Mouse (Mus musculus): ENCODE measurements around the gene Dctpp1. TPM values are rescaled to one million over a fixed set of nuclear protein-coding genes. Genes with fewer than 3 reads are reported as not detected.
A peak's percentile ranks its signal among the peaks of the same experiment; 100 is the strongest.

Gene Dctpp1
- polyA plus RNA-seq, 1 experiment from 2014 or later: 345 TPM

DNA sequence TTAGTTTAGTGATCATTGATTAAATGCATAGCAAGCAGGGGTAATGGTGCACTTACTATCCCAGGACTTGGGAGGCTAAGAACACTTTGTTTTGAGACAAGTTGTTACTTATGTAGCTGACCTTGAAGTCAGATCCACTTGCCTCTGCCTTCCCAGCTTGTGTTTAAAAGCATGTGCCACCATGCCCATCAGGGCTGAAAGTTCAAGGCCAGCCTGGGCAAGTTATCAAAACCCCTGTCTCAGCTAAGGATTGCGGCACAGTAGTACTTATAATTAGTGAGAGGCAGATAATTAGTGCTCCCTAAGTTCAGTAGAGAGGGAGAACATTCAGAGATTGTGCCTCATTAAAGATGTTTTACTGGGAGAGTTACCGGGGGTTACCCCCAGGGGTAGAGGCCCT is 25.7 kb downstream of the Dctpp1 start:
- Histone ChIP-seq H3K27me3 (ENCODE audit: low read depth, poor library complexity, severe bottlenecking) (no peaks in the 10 kb centered on the region), H3K27ac (replicated peaks) (peak overlapping the region; percentile 100; the same call in 1 of the 2 replicates), H3K36me3 (peaks cover 74% of the 10 kb centered on the region), H3K9me3 (replicated peaks) (peaks cover 24% of the 10 kb centered on the region), H3K4me3 (peak overlapping the region; percentile 98), H3K4me1 (peaks cover 40% of the 10 kb centered on the region)
- DNase-seq (ENCODE audit: low spot score): no peak
- WGBS: 99% methylated on average over 2 of the region's 2 CpGs

GRCm38 (mm10) chr7:127233765-127234164 is 26.7 kb downstream of the Dctpp1 start:
- Histone ChIP-seq H3K4me1 (peaks cover 40% of the 10 kb centered on the region), H3K36me3 (peaks cover 74% of the 10 kb centered on the region), H3K27ac (replicated peaks) (peak overlapping the region; percentile 100), H3K9me3 (replicated peaks) (peaks cover 24% of the 10 kb centered on the region), H3K4me3 (peak overlapping the region; percentile 98), H3K27me3 (ENCODE audit: low read depth, poor library complexity, severe bottlenecking) (no peaks in the 10 kb centered on the region)
- DNase-seq (ENCODE audit: low spot score): no peak
- WGBS: 9% methylated on average over 9 of the region's 9 CpGs

DNA sequence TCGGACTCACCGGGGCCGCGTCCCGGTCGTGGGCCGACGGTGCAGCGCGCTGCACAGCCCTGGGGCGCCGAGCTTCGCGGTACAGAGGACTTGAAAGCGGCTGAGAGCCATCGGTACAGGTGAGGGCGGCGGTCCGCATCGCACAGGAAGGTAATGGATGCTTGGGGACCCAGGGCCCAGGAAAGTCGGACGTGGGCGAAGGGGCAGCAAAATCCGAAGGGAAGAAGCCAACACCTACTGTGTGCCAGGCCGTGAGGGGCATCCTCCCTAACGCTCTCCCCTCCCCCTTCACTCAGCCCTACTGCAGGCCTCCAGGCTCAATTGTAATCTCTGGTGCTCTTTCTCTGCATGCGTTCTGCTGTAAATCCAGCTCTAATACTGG is 27.1 kb downstream of the Dctpp1 start:
- H3K36me3 ChIP-seq: peaks cover 73% of the 10 kb centered on the region

DNA sequence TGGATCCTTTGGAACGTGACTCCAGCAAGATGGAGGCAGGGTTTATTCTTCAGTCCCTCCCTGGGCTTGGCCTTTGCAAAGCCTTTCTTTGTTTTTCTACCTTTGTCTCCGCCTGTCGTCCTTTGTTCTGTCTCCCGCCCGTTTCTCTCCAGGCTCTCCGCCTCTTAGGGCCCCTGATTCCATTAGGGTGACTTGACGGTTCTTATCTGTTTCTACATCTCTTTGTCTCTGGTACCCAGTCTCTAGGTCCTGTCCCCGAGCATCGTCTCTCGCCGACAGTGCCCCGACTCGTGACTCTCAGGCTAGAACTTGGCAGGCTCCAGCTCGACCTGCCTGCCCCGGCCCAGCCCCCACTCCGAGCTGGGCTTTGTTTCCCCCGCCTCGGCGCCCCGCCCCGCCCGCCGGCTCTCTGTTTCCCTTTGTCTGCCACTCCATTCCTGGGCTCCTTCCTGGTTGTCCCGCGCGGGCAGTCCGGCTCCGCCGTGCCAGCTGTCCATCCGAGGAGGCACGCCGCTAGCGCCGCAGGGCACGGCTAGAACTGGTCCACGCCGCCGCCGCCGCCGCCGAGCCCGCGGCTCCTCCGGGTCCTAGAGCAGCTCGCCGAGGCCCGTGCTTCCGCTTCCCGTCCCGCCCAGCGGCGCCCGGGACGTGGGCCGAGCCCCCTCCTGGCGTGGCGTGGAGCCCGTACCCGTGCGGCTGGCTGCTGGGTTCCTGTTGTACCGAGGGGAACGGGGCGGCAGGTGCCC is 27.7 kb downstream of the Dctpp1 start, which contains the start of the genes Zfp553 and Sept1:
Gene Zfp553, plus strand, starts transcription at position 440 of the 746 bp plus-strand sequence.
Gene Sept1, minus strand, starts transcription at position 509 of the 746 bp plus-strand sequence.
- peak within 1 kb of the TSS; percentile 98 for H3K4me3 ChIP-seq
- H3K27me3 ChIP-seq (ENCODE audit: low read depth, poor library complexity, severe bottlenecking): no peaks in the 10 kb centered on the region
- DNase-seq (ENCODE audit: low spot score): peak; percentile 93
- peaks cover 40% of the 10 kb centered on the region for H3K4me1 ChIP-seq
- peaks cover 24% of the 10 kb centered on the region for H3K9me3 ChIP-seq (replicated peaks)
- H3K36me3 ChIP-seq: peaks cover 71% of the 10 kb centered on the region
- under 1% methylated on average over 64 of the region's 64 CpGs for WGBS
- peak within 1 kb of the TSS; percentile 100 for H3K27ac ChIP-seq (replicated peaks)

More for the DNA sequence above, 27.1 kb downstream of the Dctpp1 start:
- Histone ChIP-seq H3K27me3 (ENCODE audit: low read depth, poor library complexity, severe bottlenecking) (no peaks in the 10 kb centered on the region), H3K27ac (replicated peaks) (peak overlapping the region; percentile 100), H3K9me3 (replicated peaks) (peaks cover 24% of the 10 kb centered on the region), H3K4me3 (peak overlapping the region; percentile 98), H3K4me1 (peaks cover 40% of the 10 kb centered on the region)
- DNase-seq (ENCODE audit: low spot score): no peak
- under 1% methylated on average over 25 of the region's 27 CpGs for WGBS

GRCm38 (mm10) chr7:127231826-127232621 is 28.5 kb downstream of the Dctpp1 start:
- Histone ChIP-seq H3K4me1 (peaks cover 40% of the 10 kb centered on the region), H3K4me3 (peak overlapping the region; percentile 98), H3K27me3 (ENCODE audit: low read depth, poor library complexity, severe bottlenecking) (no peaks in the 10 kb centered on the region), H3K9me3 (replicated peaks) (peaks cover 24% of the 10 kb centered on the region), H3K27ac (replicated peaks) (peak overlapping the region; percentile 100), H3K36me3 (peaks cover 71% of the 10 kb centered on the region)
- DNase-seq (ENCODE audit: low spot score): no peak
- 14% methylated on average over 20 of the region's 20 CpGs for WGBS

- no peak for DNase-seq (ENCODE audit: low spot score)
- Histone ChIP-seq H3K36me3 (peaks cover 67% of the 10 kb centered on the region), H3K27ac (replicated peaks) (peak overlapping the region; percentile 100), H3K4me3 (peak overlapping the region; percentile 98), H3K4me1 (peaks cover 40% of the 10 kb centered on the region), H3K27me3 (ENCODE audit: low read depth, poor library complexity, severe bottlenecking) (no peaks in the 10 kb centered on the region), H3K9me3 (replicated peaks) (peaks cover 17% of the 10 kb centered on the region)
- WGBS: 86% methylated on average over 3 of the region's 3 CpGs
These were observed 29.1 kb downstream of the Dctpp1 start for GRCm38 (mm10) chr7:127231376-127231775.

DNA sequence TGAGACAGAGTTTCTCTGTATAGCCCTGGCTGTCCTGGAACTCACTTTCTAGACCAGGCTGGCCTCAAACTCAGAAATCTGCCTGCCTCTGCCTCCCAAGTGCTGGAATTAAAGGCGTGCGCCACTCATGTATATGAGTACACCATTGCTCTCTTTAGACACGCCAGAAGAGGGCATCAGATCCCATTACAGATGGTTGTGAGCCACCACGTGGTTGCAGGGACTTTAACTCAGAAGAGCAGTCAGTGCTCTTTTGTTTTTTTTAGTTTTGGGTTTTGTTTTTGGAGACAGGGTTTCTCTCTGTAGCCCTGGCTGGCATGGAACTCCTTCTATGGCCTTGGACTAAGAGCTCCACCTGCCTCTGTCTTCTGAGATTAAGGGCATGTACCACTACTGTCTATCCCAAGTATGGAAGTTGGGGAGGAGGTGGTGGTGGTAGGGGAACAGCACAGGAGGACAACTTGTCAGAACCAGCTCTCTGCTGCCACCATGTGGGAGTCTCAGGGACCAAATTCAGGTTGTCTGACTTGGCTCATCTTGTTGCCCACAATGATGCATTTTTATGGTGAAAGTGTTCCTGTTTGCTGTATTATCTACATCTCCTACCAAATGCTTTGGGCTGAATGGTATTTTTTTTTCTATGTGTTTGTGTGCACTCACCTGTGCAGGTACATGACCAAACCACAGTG is 31.8 kb downstream of the Dctpp1 start:
- Histone ChIP-seq H3K27ac (replicated peaks) (no peak overlapping the region), H3K4me1 (peaks cover 25% of the 10 kb centered on the region), H3K27me3 (ENCODE audit: low read depth, poor library complexity, severe bottlenecking) (no peaks in the 10 kb centered on the region), H3K4me3 (no peak overlapping the region), H3K36me3 (peaks cover 66% of the 10 kb centered on the region), H3K9me3 (replicated peaks) (no peaks in the 10 kb centered on the region)
- WGBS: 73% methylated on average over 4 of the region's 4 CpGs
- peak; percentile 61 for DNase-seq (ENCODE audit: low spot score)

GRCm38 (mm10) chr7:127225147-127225995 is 35.1 kb downstream of the Dctpp1 start:
- DNase-seq (ENCODE audit: low spot score): no peak
- WGBS: 89% methylated on average over 11 of the region's 11 CpGs
- Histone ChIP-seq H3K27ac (replicated peaks) (no peak overlapping the region), H3K4me1 (peaks cover 6% of the 10 kb centered on the region), H3K36me3 (peaks cover 74% of the 10 kb centered on the region), H3K9me3 (replicated peaks) (no peaks in the 10 kb centered on the region), H3K4me3 (no peak overlapping the region), H3K27me3 (ENCODE audit: low read depth, poor library complexity, severe bottlenecking) (no peaks in the 10 kb centered on the region)

- Histone ChIP-seq H3K27ac (replicated peaks) (no peak overlapping the region), H3K4me3 (no peak overlapping the region), H3K9me3 (replicated peaks) (no peaks in the 10 kb centered on the region), H3K27me3 (ENCODE audit: low read depth, poor library complexity, severe bottlenecking) (no peaks in the 10 kb centered on the region), H3K4me1 (no peaks in the 10 kb centered on the region), H3K36me3 (peaks cover 70% of the 10 kb centered on the region)
- WGBS: 88% methylated on average over 6 of the region's 6 CpGs
- DNase-seq (ENCODE audit: low spot score): no peak
These were observed 35.9 kb downstream of the Dctpp1 start for GRCm38 (mm10) chr7:127224616-127225015.

DNA sequence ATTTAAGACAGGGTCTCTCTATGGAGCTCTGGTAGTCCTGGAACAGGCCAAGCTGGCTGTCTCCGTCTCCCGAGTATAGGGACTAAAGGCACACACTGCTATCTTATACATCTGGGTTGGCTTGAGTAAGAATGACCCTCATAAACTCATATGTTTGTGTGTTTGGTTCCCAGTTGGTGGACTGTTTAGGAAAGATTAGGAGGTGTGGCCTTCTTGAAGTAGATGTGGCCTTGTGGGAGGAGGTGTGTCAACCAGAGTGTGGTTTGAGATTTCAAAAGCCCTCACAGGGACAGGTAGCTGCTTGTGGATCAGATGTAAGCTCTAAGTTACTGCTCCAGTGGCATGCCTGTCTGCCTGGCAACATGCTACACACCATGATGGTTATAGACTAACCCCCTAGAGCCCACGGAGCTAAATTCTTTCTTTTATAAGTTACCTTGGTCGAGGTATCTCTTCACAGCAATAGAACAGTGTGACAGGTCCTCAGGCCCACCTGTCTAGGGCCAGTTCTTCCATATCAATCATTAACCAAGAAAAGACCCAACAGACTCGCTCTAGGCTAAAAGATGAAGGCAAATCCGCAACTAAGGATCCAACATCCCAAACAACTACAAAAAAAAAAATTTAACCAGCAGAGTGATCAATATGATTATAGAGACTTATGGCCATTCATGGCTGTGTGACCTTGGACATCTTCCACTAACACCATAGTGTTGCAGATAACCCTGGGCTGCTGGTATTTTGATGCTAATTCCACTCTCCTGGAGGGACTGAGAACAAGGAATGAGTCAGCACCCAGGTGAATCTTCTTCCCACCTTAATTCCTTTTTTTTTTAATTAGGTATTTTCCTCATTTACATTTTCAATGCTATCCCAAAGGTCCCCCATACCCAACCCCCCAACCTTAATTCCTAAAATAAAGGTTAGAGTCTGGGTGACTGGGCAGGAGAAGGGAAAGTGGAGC is 36.7 kb downstream of the Dctpp1 start:
- Histone ChIP-seq H3K9me3 (replicated peaks) (no peaks in the 10 kb centered on the region), H3K4me1 (no peaks in the 10 kb centered on the region), H3K36me3 (peaks cover 61% of the 10 kb centered on the region), H3K27ac (replicated peaks) (no peak overlapping the region), H3K27me3 (ENCODE audit: low read depth, poor library complexity, severe bottlenecking) (no peaks in the 10 kb centered on the region), H3K4me3 (no peak overlapping the region)
- 86% methylated on average over 6 of the region's 6 CpGs for whole genome bisulfite sequencing
- no peak for DNase-seq (ENCODE audit: low spot score)

- Histone ChIP-seq H3K27me3 (ENCODE audit: low read depth, poor library complexity, severe bottlenecking) (no peaks in the 10 kb centered on the region), H3K9me3 (replicated peaks) (no peaks in the 10 kb centered on the region), H3K4me3 (no peak overlapping the region), H3K36me3 (peaks cover 57% of the 10 kb centered on the region), H3K4me1 (no peaks in the 10 kb centered on the region), H3K27ac (replicated peaks) (no peak overlapping the region)
- DNase-seq (ENCODE audit: low spot score): no peak
- WGBS: 96% methylated on average over 3 of the region's 3 CpGs
These were observed 37.4 kb downstream of the Dctpp1 start for GRCm38 (mm10) chr7:127223106-127223505.
